Mouse (Mus musculus): Measurements from ENCODE around the gene Plekhg1. TPM values are rescaled to one million over a fixed set of nuclear protein-coding genes. Genes with fewer than 3 reads are reported as not detected.

The Plekhg1 gene
- polyA plus RNA-seq, 1 experiment from 2014 or later = 19.7 TPM

- 91% methylated on average over 3 of the region's 3 CpGs for WGBS
- H3K4me3 ChIP-seq = no peak overlapping the region
- peaks cover 20% of the 10 kb centered on the region; the same call in 1 of the 2 replicates for H3K36me3 ChIP-seq
- H3K9ac ChIP-seq (replicated peaks) = no peak overlapping the region
- H3K27ac ChIP-seq (replicated peaks) = no peak overlapping the region
- H3K9me3 ChIP-seq = no peaks in the 10 kb centered on the region
- H3K4me2 ChIP-seq (replicated peaks) = no peak overlapping the region
- H3K4me1 ChIP-seq = peaks cover 4% of the 10 kb centered on the region
- no peaks in the 10 kb centered on the region for H3K27me3 ChIP-seq
- no peak for ATAC-seq (ENCODE audit: low FRiP score, low read depth)
These were observed 238.2 kb downstream of the Plekhg1 start for GRCm38 (mm10) chr10:3978326-3978725.

- no peak for ATAC-seq (ENCODE audit: low FRiP score, low read depth)
- 93% methylated on average over 5 of the region's 5 CpGs for WGBS
- H3K27me3 ChIP-seq = no peaks in the 10 kb centered on the region
- no peak overlapping the region for H3K4me2 ChIP-seq (replicated peaks)
- peaks cover 2% of the 10 kb centered on the region for H3K4me1 ChIP-seq
- peaks cover 20% of the 10 kb centered on the region; the same call in 1 of the 2 replicates for H3K36me3 ChIP-seq
- H3K27ac ChIP-seq (replicated peaks) = no peak overlapping the region
- no peak overlapping the region for H3K4me3 ChIP-seq
- no peaks in the 10 kb centered on the region for H3K9me3 ChIP-seq
- no peak overlapping the region for H3K9ac ChIP-seq (replicated peaks)
These were observed 238.8 kb downstream of the Plekhg1 start for GRCm38 (mm10) chr10:3978792-3979488.

GRCm38 (mm10) chr10:3980231-3980630, 240.1 kb downstream of the Plekhg1 start:
- Histone ChIP-seq H3K27me3 (no peaks in the 10 kb centered on the region), H3K9ac (replicated peaks) (no peak overlapping the region), H3K4me2 (replicated peaks) (no peak overlapping the region), H3K9me3 (no peaks in the 10 kb centered on the region), H3K36me3 (peaks cover 20% of the 10 kb centered on the region; the same call in 1 of the 2 replicates), H3K27ac (replicated peaks) (no peak overlapping the region), H3K4me1 (no peaks in the 10 kb centered on the region), H3K4me3 (no peak overlapping the region)
- no peak for ATAC-seq (ENCODE audit: low FRiP score, low read depth)
- 89% methylated on average over 4 of the region's 4 CpGs for WGBS

- 94% methylated on average over 6 of the region's 6 CpGs for WGBS
- H3K27ac ChIP-seq (replicated peaks) = no peak overlapping the region
- no peaks in the 10 kb centered on the region for H3K27me3 ChIP-seq
- no peak overlapping the region for H3K9ac ChIP-seq (replicated peaks)
- no peak for ATAC-seq (ENCODE audit: low FRiP score, low read depth)
- H3K36me3 ChIP-seq = peaks cover 28% of the 10 kb centered on the region
- H3K4me2 ChIP-seq (replicated peaks) = no peak overlapping the region
- H3K9me3 ChIP-seq = no peaks in the 10 kb centered on the region
- no peaks in the 10 kb centered on the region for H3K4me1 ChIP-seq
- no peak overlapping the region for H3K4me3 ChIP-seq
These were observed 250.2 kb downstream of the Plekhg1 start for GRCm38 (mm10) chr10:3990295-3990883.

GRCm38 (mm10) chr10:3993365-3994102, 253.4 kb downstream of the Plekhg1 start:
- ATAC-seq (ENCODE audit: low FRiP score, low read depth) = no peak
- H3K4me3 ChIP-seq = no peak overlapping the region
- H3K9ac ChIP-seq (replicated peaks) = no peak overlapping the region
- H3K27me3 ChIP-seq = no peaks in the 10 kb centered on the region
- WGBS = 85% methylated on average over 8 of the region's 8 CpGs
- H3K4me2 ChIP-seq (replicated peaks) = no peak overlapping the region
- H3K27ac ChIP-seq (replicated peaks) = no peak overlapping the region
- no peaks in the 10 kb centered on the region for H3K4me1 ChIP-seq
- no peaks in the 10 kb centered on the region for H3K9me3 ChIP-seq
- H3K36me3 ChIP-seq = peaks cover 24% of the 10 kb centered on the region

- H3K36me3 ChIP-seq = peaks cover 12% of the 10 kb centered on the region
- ATAC-seq (ENCODE audit: low FRiP score, low read depth) = no peak
- no peak overlapping the region for H3K4me3 ChIP-seq
- WGBS = 86% methylated on average over 4 of the region's 4 CpGs
- H3K4me1 ChIP-seq = no peaks in the 10 kb centered on the region
- H3K4me2 ChIP-seq (replicated peaks) = no peak overlapping the region
- no peaks in the 10 kb centered on the region for H3K9me3 ChIP-seq
- no peak overlapping the region for H3K9ac ChIP-seq (replicated peaks)
- H3K27ac ChIP-seq (replicated peaks) = no peak overlapping the region
- H3K27me3 ChIP-seq = no peaks in the 10 kb centered on the region
These were observed 255.1 kb downstream of the Plekhg1 start for GRCm38 (mm10) chr10:3995277-3995676.

GRCm38 (mm10) chr10:3996170-3996876, 256.2 kb downstream of the Plekhg1 start:
- H3K9me3 ChIP-seq = no peaks in the 10 kb centered on the region
- H3K9ac ChIP-seq (replicated peaks) = no peak overlapping the region
- H3K4me2 ChIP-seq (replicated peaks) = no peak overlapping the region
- H3K4me1 ChIP-seq = no peaks in the 10 kb centered on the region
- no peaks in the 10 kb centered on the region for H3K27me3 ChIP-seq
- WGBS = 57% methylated on average over 15 of the region's 15 CpGs
- no peak overlapping the region for H3K4me3 ChIP-seq
- peaks cover 11% of the 10 kb centered on the region; the same call in 1 of the 2 replicates for H3K36me3 ChIP-seq
- no peak overlapping the region for H3K27ac ChIP-seq (replicated peaks)
- ATAC-seq (ENCODE audit: low FRiP score, low read depth) = peak; percentile 73

- Histone ChIP-seq H3K4me2 (replicated peaks) (no peak overlapping the region), H3K4me3 (no peak overlapping the region), H3K9ac (replicated peaks) (no peak overlapping the region), H3K4me1 (no peaks in the 10 kb centered on the region), H3K36me3 (peaks cover 6% of the 10 kb centered on the region; the same call in 1 of the 2 replicates), H3K9me3 (no peaks in the 10 kb centered on the region), H3K27me3 (no peaks in the 10 kb centered on the region), H3K27ac (replicated peaks) (no peak overlapping the region)
- ATAC-seq (ENCODE audit: low FRiP score, low read depth) = no peak
- 85% methylated on average over 7 of the region's 7 CpGs for WGBS
These were observed 257.8 kb downstream of the Plekhg1 start for GRCm38 (mm10) chr10:3997851-3998426.

- H3K27me3 ChIP-seq = no peaks in the 10 kb centered on the region
- H3K9me3 ChIP-seq = no peaks in the 10 kb centered on the region
- no peaks in the 10 kb centered on the region for H3K36me3 ChIP-seq
- no peak; the same call in 1 of the 2 replicates for ATAC-seq (ENCODE audit: low FRiP score, low read depth)
- H3K4me3 ChIP-seq = no peak overlapping the region
- H3K4me2 ChIP-seq (replicated peaks) = no peak overlapping the region
- no peaks in the 10 kb centered on the region for H3K4me1 ChIP-seq
- 93% methylated on average over 5 of the region's 5 CpGs for WGBS
- no peak overlapping the region for H3K27ac ChIP-seq (replicated peaks)
- H3K9ac ChIP-seq (replicated peaks) = no peak overlapping the region
These were observed 262.5 kb downstream of the Plekhg1 start for GRCm38 (mm10) chr10:4002711-4003110.

- no peaks in the 10 kb centered on the region for H3K4me1 ChIP-seq
- H3K4me2 ChIP-seq (replicated peaks) = no peak overlapping the region
- ATAC-seq (ENCODE audit: low FRiP score, low read depth) = no peak
- no peaks in the 10 kb centered on the region for H3K27me3 ChIP-seq
- no peak overlapping the region for H3K4me3 ChIP-seq
- no peaks in the 10 kb centered on the region for H3K9me3 ChIP-seq
- WGBS = 86% methylated on average over 7 of the region's 7 CpGs
- no peak overlapping the region for H3K9ac ChIP-seq (replicated peaks)
- H3K27ac ChIP-seq (replicated peaks) = no peak overlapping the region
- no peaks in the 10 kb centered on the region for H3K36me3 ChIP-seq
These were observed 265.0 kb downstream of the Plekhg1 start for GRCm38 (mm10) chr10:4005191-4005590.

- no peaks in the 10 kb centered on the region for H3K9me3 ChIP-seq
- 84% methylated on average over 7 of the region's 7 CpGs for WGBS
- H3K27ac ChIP-seq (replicated peaks) = no peak overlapping the region
- no peak overlapping the region for H3K9ac ChIP-seq (replicated peaks)
- H3K4me3 ChIP-seq = no peak overlapping the region
- H3K36me3 ChIP-seq = no peaks in the 10 kb centered on the region
- H3K4me2 ChIP-seq (replicated peaks) = no peak overlapping the region
- H3K27me3 ChIP-seq = no peaks in the 10 kb centered on the region
- H3K4me1 ChIP-seq = no peaks in the 10 kb centered on the region
- no peak for ATAC-seq (ENCODE audit: low FRiP score, low read depth)
These were observed 266.3 kb downstream of the Plekhg1 start for GRCm38 (mm10) chr10:4006296-4007015.
